Mouse (Mus musculus): ENCODE results near the gene Cldn20. TPM values are rescaled to one million over a fixed set of nuclear protein-coding genes. Genes with fewer than 3 reads are reported as not detected.

Cldn20 gene
- polyA plus RNA-seq (2017; shearing (Covaris generic)): not detected

GRCm38 (mm10) chr17:3532254-3532653 lies at the start of gene Cldn20:
Gene Cldn20, plus strand, starts transcription at chr17:3532554.

GRCm38 (mm10) chr17:3557331-3558311 lies 25.3 kb downstream of the Cldn20 start, which contains the start of gene Tfb1m:
Gene Tfb1m, minus strand, starts transcription at chr17:3557781.

Other genes starting within 250 kb of the Cldn20 start
- gene Tiam2, start 206.0 kb upstream of the Cldn20 start, polyA plus RNA-seq (2017; shearing (Covaris generic)): 0.78 TPM
- gene Tfb1m, start 25.2 kb downstream of the Cldn20 start, polyA plus RNA-seq (2017; shearing (Covaris generic)): 8.0 TPM
- not detected for gene Nox3, start 163.7 kb downstream of the Cldn20 start, polyA plus RNA-seq (2017; shearing (Covaris generic))

All from CD4-positive, CD25-positive, alpha-beta regulatory T cell (primary cell).